Mouse (Mus musculus): ENCODE measurements around the gene Fbxw8. TPM values are rescaled to one million over a fixed set of nuclear protein-coding genes. Genes with fewer than 3 reads are reported as not detected.
A peak's percentile ranks its signal among the peaks of the same experiment; 100 is the strongest.

Fbxw8 gene
- total RNA-seq, 2 experiments from 2014 or later = 31.4 to 34.7 TPM

- intact Hi-C loops (cut with DNase I) = no loop called here
- DNase-seq (ENCODE audit: low spot score in 2 of 2) = no peak
Observed at GRCm38 (mm10) chr5:118058858-118059257, 96.4 kb downstream of the Fbxw8 start.

GRCm38 (mm10) chr5:118057508-118058111, 97.7 kb downstream of the Fbxw8 start:
- intact Hi-C loops (cut with DNase I) = no loop called here
- DNase-seq (ENCODE audit: low spot score in 2 of 2) = no peak

GRCm38 (mm10) chr5:118053205-118053604, 102.1 kb downstream of the Fbxw8 start:
- no peak for DNase-seq (ENCODE audit: low spot score in 2 of 2)
- intact Hi-C loops (cut with DNase I) = no loop called here

DNA sequence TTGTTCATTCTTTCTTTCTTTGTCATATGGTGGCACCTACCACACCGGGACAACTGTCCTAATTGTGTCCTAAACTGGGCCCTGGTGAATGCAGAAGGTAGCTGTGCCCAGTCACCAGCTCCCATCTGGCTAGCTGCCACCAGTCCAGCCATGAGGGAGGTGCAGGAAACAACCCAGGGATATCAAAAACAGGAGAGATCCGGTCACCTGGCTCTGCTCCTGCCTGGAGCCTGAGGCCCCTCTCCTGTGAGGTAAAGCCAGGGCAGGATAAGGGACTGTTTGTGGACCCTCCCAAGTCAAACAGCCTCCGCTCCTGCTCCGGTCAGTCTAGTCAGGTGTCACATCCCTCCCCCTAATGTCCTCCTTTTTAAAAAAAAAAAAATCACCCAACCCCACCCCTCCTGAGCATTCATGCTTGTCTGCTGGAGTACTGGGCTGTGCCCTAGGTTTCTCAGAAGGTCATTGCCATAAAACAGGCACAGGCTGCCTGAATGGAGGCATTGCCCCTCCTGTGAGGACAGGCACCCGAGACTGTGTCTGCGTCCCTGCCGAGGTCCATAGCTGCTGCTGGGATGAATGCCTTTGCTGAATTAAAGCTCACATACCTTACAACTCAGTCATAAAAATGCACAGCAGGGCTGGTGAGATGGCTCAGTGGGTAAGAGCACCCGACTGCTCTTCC, 103.1 kb downstream of the Fbxw8 start:
- intact Hi-C loops (cut with DNase I) = no loop called here
- no peak for DNase-seq (ENCODE audit: low spot score in 2 of 2)

DNA sequence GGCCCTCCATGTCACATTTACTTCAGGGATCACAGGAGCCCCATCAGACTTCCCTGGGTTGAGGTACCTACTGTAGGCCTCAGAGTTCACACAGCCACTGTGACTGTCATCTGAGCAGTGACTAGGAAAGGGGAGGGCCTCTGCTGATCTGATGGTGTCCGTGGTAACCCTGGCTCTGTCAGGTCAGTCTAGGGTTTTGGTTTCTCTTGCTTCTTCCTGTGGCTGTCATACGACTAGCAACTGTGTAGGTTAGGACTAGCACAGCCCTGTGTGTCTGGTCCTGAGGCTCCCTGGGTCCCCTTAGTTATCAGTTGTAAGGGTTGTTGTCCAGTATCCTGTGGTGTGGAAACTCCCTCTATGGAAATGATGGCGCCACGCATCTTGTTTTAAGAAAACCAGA, 104.5 kb downstream of the Fbxw8 start:
- no peak for DNase-seq (ENCODE audit: low spot score in 2 of 2)
- intact Hi-C loops (cut with DNase I) = no loop called here

DNA sequence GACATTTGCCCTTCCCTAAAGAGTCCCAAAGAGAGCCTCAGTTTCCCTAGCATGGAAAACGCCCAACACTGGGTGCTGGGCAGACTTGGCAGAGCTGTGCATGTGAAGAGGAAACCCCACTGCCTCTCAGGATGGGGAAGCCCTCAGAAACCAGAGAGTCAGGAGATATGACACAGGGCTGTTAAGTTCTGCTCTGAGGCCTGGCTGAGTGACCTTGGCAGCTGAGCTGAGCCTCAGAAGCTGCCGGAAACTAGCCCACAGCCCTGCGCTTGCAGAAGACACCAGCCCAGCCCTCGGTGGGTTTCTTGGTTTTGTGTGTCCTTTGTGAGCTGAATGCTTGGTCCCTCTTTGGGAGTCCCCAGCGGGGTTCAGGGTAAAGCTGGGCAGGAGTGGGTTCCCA, 106.3 kb downstream of the Fbxw8 start:
- intact Hi-C loops (cut with DNase I) = no loop called here
- DNase-seq (ENCODE audit: low spot score in 2 of 2) = no peak

DNA sequence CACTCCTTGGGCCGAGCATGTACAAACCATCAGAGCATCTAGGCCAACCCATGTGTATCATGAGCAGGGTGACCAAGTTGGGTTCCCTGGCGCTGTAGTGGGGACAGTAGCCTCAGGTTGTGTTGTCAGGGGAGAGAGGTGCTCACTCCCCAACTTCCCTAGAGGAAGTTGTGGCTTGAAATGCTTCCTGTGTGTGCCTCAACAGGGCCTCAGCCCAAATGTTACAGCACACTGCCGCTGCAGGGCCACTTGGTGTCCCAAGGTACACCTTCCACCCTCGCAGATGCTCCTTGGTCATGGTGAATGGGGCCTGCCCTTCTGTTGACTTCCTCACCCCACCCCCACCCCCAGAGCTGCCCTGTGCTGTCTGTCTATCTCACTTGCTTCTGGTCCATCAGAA, 106.9 kb downstream of the Fbxw8 start:
- no peak for DNase-seq (ENCODE audit: low spot score in 2 of 2)
- intact Hi-C loops (cut with DNase I) = no loop called here

DNA sequence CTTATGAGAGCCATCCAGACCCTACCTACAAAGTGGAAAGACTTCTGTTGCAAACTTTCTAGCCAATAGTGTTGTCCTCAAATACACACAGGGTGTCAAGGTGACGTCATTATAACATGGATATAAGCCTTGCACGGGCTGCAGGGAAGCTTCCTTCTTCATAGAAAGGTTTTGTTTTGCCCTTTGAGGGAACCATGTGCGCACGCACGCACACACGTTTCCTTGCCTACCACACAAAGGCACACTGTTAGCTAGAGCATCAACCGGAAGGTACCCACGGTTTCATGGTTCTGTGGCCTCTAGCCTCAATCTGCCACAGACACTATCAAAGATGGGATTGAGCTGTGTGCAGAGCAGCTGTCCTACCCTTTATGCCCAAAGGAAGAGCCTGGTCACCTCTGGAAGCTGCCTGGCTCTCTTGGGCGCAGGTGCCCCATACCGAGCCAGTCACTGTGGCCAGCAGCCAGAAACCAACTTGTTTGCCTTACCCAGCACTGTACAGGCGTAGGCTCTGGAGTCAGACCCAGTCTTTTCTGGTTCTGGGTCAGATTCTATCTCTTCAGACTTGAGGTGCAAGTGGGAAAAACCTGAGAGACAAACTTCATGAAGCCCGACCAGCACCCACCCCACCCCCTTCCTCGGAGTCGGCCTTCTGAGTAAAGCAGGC, 108.0 kb downstream of the Fbxw8 start:
- no peak for DNase-seq (ENCODE audit: low spot score in 2 of 2)
- intact Hi-C loops (cut with DNase I) = no loop called here

GRCm38 (mm10) chr5:118045385-118045784, 109.9 kb downstream of the Fbxw8 start:
- intact Hi-C loops (cut with DNase I) = no loop called here
- DNase-seq (ENCODE audit: low spot score in 2 of 2) = no peak

GRCm38 (mm10) chr5:118044907-118045306, 110.4 kb downstream of the Fbxw8 start:
- intact Hi-C loops (cut with DNase I) = no loop called here
- DNase-seq (ENCODE audit: low spot score in 2 of 2) = peak in 1 of 2 experiments; percentile 54

DNA sequence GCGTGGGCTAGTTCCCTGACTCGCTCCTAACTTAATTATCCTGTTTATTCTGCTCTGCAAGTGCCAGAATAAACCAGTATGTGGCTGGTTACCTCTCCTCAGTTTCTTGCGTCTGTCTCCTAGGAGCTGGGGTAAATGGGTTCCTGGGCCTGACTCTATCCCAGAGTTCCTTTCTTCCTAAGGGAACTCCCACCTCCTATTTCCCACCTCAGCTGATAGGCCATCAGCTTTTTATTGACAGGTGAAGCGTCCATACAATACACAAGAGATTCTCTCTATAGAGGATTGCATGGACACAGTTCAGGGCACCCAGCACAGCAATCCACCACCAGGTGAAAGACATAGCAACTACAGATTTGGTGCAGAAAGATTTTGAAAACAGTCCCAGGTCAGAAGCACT, 111.5 kb downstream of the Fbxw8 start:
- intact Hi-C loops (cut with DNase I) = no loop called here

DNA sequence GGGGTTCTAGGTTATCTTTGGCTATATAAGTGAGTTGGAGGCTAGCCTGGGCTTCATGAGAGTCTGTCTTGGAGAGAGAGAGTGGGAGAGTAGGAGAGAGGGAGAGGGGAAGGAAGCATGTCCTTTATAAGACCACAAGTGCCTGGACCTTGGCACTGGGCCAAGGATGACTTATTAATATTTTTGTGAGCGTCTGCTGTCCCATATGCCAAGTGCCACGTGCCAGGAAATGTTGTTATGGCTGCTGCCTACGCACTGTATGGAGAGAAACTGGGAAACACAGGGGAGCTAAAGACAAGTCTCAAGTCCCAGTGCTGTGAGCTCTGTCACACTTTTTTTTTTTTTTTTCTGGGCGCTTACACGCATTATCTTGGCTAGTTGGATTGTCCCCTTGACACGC, 112.7 kb downstream of the Fbxw8 start:
- intact Hi-C loops (cut with DNase I) = no loop called here
- DNase-seq (ENCODE audit: low spot score in 2 of 2) = no peak

More for the DNA sequence above, 111.5 kb downstream of the Fbxw8 start:
- no peak for DNase-seq (ENCODE audit: low spot score in 2 of 2)

DNA sequence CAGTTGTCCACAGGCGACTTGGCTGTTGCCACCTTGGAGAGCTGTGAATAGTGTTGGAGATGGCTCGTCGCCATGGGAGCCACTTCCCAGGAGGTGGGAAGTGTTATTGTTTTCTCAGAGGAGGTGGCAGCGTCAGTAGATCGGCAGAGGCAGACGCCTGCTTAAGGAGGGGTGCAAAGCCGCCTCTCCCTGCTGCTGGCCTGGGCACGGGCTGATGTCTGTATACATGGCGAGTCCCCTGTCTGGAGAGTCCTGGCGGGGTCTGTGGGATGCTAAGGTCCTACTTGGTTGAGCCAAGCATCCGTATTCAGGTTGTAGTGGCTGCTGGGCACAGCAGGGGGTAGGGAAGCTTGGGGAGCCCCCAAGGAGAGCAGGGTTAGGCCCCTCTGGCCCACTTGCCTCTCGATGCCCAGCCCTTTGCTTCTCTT, 116.0 kb downstream of the Fbxw8 start:
- intact Hi-C loops (cut with DNase I) = no loop called here
- DNase-seq (ENCODE audit: low spot score in 2 of 2) = peak in 1 of 2 experiments; percentile 42

- intact Hi-C loops (cut with DNase I) = loop anchor here (1.0 kb wide), 1 partner anchor 9 kb away; no protein-coding TSS in a partner anchor
- peak in 1 of 2 experiments; percentile 43 for DNase-seq (ENCODE audit: low spot score in 2 of 2)
Observed at GRCm38 (mm10) chr5:118037798-118038484, 117.3 kb downstream of the Fbxw8 start.

GRCm38 (mm10) chr5:118036888-118037797, 118.1 kb downstream of the Fbxw8 start:
- peak; percentile 58 for DNase-seq (ENCODE audit: low spot score in 2 of 2)
- intact Hi-C loops (cut with DNase I) = loop anchor here (1.0 kb wide), 1 partner anchor 8 kb away; no protein-coding TSS in a partner anchor

DNA sequence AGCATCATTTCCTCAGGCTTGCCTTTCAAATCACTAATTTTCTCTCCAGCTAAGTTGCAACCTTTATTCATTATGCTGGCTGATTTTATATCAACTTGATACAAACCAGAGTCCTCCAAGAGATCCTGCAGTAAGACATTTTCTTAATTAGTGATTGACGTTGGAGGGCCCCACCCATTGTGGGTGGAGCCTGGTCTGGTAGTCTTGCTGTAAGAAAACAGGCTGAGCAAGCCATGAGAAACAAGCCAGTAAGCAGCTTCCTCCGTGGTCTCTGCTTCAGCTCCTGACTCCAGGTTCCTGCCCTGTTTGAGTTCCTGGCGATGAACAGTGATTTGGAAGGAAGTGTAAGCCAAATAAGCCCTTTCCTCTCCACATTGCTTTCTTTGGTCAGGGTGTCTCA, 119.5 kb downstream of the Fbxw8 start:
- DNase-seq (ENCODE audit: low spot score in 2 of 2) = no peak
- intact Hi-C loops (cut with DNase I) = no loop called here

GRCm38 (mm10) chr5:118034632-118035031, 120.6 kb downstream of the Fbxw8 start:
- DNase-seq (ENCODE audit: low spot score in 2 of 2) = no peak
- intact Hi-C loops (cut with DNase I) = no loop called here

DNA sequence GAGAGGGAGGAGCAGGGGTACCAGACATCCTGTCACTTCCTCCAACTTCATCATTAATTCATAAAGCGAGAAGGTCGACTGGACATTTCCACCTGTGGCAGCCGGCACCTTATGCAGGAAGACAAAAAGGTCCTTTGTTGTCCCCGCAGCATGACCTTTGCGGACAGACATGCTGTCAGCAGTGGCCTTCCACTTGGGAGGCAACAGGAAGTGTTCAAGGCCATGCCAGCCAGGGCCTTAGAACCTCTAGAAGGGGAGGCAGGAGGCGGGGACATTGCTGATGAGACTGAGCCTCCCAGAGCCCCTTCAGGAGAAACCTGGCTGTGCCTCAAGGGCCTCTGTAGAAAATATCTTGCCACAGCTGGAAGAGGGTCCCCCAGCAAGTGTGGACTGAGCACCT, 121.5 kb downstream of the Fbxw8 start:
- no peak for DNase-seq (ENCODE audit: low spot score in 2 of 2)
- intact Hi-C loops (cut with DNase I) = no loop called here

DNA sequence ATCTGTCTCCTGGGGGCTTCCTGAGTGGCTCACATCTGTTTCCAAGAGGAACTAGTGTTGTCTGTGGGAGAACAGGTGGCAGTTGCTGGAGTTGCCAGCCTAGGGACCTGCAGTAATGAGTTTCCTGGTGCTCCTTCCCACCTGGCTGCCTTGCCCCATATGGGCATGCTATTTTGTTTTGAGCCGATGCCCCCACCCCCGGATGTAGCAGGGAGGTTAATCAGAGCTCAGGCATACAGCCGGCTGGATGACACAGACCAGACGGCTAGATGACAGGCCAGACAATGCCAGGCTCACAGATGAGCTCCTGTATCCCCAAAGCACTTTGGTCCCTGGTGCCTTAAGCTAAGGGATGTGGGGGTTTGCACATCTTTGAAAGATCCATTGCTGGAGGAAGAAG, 121.9 kb downstream of the Fbxw8 start:
- no peak for DNase-seq (ENCODE audit: low spot score in 2 of 2)
- intact Hi-C loops (cut with DNase I) = no loop called here

All from left cerebral cortex, postnatal 36 days (tissue).